Mouse (Mus musculus) layer of hippocampus, adult 2 months (tissue): ENCODE data around the gene Slc25a33. TPM values are rescaled to one million over a fixed set of nuclear protein-coding genes. Genes with fewer than 3 reads are reported as not detected.
"Not testable (repeated sequence)": the region's sequence is repeated elsewhere in the genome, so short reads cannot be mapped to it uniquely, and the experiment has no call there.

Experiments used
- DNase-seq, 2 experiments: peaks; one replicate each; pipeline ENCODE4 v3.0.0; 2022; ENCODE audit warnings: low spot score in 2 of 2
- H3K27ac ChIP-seq: fragments of 200-600 bp; 2 replicates; pipeline ENCODE4 v1.8.1; 2022
- H3K4me3 ChIP-seq: fragments of 200-600 bp; 2 replicates; pipeline ENCODE4 v1.8.1; 2022; ENCODE audit warnings: mild to moderate bottlenecking
- CTCF ChIP-seq: fragments of 200-600 bp; conservative IDR thresholded peaks from 2 replicates; pipeline ENCODE4 v1.8.1; 2022; ENCODE audit warnings: antibody characterized with exemption, mild to moderate bottlenecking, moderate library complexity
- long read RNA-seq, 2 experiments: library from polyadenylated mRNA; stranded (forward); transcript quantifications; one replicate each; pipeline ENCODE4 v2.0.0; 2021; ENCODE audit warnings: borderline mapping rate in 2 of 2
- total RNA-seq, 2 experiments: library from RNA; stranded (reverse); gene quantifications; 2 replicates each; pipeline ENCODE4 v1.2.3; 2021

Slc25a33 gene
- 10 to 100 TPM; 35.6 to 35.8 TPM for total RNA-seq
- long read RNA-seq, experiment 1, transcript Slc25a33-201 (7 exons, 1,887 nt), result major isoform, 37 of 38 reads
- long read RNA-seq, experiment 1, partial matches to known transcripts, result 1 of 38 reads
- long read RNA-seq, experiment 1, other reads (novel, unspliced or antisense), result 0 of 38 reads
- long read RNA-seq, experiment 2, transcript Slc25a33-201 (7 exons, 1,887 nt), result major isoform, 64 of 70 reads
- long read RNA-seq, experiment 2, partial matches to known transcripts, result 3 of 70 reads
- long read RNA-seq, experiment 2, other reads (novel, unspliced or antisense), result 3 of 70 reads

DNA sequence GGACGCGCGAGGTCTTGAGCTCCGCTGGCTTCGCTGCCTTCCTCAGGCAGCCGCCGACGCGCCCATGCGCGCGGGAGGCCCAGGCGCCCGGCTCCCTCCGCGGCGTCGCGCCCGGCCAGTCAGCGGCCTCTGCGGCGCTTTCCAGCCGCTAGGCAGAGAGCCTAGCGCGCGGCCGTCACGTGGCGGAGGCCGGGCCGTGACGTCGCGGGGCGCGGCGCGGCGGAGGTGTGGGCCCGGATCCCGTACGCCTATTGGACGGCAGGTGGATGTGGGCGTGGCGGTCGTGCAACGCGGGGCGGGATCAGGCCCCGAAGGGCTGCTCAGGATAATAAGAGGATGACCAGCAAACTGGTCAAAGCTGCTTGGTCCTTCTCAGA is at the start of gene Slc25a33:
Gene Slc25a33, minus strand, starts transcription at position 184 of the 377 bp plus-strand sequence.
- Histone ChIP-seq H3K27ac (peak within 1 kb of the TSS; percentile 96), H3K4me3 (peak within 1 kb of the TSS; percentile 76)
- TF ChIP-seq CTCF, result no peak
- peak; percentile 96 for DNase-seq

DNA sequence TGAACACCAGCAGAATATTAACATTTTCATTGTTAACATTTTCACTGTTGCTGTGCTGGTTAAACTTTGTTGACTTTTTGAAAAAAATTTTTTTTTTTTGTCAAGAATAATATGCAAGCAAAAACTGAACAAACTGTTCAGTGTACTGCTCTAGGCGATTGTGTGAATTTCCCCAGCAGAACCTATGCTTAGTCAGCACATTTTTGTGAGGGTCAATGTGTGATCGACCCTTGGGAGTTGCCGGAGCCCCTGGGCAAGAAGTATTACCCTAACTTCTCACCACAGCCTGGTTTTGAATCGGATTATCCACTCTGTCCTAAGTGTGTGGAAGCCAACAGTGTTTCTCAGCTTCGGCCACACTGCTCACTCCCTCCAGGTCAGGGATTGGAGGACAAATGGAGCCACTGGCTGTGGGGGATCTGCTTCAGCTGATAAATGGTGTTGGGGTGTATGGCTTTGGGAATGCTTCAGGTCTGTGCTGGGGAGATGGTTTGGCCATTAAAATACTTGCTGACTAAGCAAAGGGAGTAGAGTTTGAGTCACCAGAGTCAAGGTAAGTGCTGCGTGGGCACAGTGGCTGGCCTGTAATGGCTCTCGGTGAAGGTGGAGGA is 48.6 kb upstream of the Slc25a33 start:
- no peak overlapping the region for H3K27ac ChIP-seq
- TF ChIP-seq CTCF, result no peak
- no peak for DNase-seq
- no peak overlapping the region for H3K4me3 ChIP-seq

DNA sequence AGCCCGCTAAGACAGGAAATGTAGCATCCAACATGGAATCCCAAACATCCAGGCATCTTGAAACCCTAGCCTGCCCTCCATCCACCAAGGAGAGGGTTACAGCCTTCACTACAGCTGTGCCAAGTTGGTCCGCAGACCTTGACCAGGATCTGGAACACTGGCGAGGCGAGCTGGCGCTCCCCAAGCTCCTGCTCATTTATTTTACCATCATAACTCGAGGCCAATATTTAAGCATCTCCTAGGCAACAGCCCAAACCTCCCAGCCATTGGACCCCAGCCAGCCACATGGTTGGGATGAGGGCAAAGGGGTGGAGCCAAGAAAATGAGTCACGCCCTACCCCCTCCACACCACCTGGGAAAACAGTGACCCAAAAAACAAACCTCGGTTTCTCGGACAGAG is 48.0 kb upstream of the Slc25a33 start:
- TF ChIP-seq CTCF, result no peak
- DNase-seq, result peak in 1 of 2 experiments; percentile 53
- H3K27ac ChIP-seq, result no peak overlapping the region
- no peak overlapping the region for H3K4me3 ChIP-seq

DNA sequence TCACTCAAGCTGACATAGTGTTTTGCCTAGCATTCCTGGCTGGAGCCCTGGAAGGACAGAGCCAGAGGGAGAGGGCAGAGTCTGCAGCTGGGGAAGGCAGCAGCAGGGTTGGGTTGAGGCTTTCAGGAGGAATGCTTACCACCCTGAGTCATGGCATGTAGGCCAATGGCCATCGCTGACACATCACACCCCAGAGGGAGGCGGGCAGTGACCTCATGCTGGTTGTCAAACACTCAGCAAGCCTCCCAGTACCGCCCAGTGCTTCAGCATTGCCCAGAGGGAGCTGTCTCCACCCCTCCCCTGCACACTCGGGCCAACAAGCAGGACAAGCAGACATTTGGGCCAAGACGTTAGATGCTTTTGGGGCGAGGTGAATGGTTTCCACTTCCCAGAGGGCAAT is 46.5 kb upstream of the Slc25a33 start:
- Histone ChIP-seq H3K4me3 (no peak overlapping the region), H3K27ac (no peak overlapping the region)
- no peak for DNase-seq
- no peak for TF ChIP-seq CTCF

DNA sequence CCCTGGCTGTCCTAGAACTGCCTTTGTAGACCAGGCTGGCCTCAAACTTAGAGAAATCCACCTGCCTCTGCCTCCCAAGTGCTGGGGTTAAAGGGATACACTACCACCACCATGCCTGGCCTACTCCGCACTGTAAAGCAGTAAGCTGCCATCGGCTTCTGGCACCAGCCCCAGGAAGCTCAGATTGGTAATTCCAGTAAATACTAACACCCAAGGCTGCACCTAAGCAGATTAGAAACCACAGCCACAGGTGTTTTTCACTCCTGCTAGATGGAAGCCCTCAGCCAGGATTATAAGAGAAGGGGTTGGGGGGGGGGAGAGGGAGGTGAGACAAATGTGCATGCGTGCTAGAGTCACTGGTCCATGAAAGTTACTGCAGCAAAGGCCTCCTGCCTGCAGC is 45.1 kb upstream of the Slc25a33 start:
- Histone ChIP-seq H3K4me3 (no peak overlapping the region), H3K27ac (no peak overlapping the region)
- TF ChIP-seq CTCF, result no peak
- no peak for DNase-seq

DNA sequence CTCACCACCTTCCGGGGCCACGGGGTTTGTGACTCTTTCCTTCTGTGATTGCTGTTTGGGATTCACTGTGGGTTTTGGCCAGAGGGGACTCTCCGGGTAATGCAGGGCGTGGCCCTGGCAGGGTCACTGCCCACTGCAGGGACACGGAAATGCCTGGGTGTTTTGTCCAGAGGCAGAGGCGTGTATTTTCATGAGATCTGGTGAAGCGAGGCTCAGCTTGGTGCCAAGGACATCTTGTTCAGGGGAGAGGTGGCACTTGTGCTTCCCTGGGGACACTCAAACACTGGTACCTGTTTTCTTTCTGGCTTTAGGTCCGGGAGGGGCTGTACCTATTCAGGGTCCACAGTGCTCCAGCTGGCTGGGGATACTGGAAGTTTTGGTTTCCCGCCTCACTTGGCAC is 42.5 kb upstream of the Slc25a33 start:
- Histone ChIP-seq H3K4me3 (no peak overlapping the region), H3K27ac (no peak overlapping the region)
- DNase-seq, result no peak
- no peak for TF ChIP-seq CTCF

DNA sequence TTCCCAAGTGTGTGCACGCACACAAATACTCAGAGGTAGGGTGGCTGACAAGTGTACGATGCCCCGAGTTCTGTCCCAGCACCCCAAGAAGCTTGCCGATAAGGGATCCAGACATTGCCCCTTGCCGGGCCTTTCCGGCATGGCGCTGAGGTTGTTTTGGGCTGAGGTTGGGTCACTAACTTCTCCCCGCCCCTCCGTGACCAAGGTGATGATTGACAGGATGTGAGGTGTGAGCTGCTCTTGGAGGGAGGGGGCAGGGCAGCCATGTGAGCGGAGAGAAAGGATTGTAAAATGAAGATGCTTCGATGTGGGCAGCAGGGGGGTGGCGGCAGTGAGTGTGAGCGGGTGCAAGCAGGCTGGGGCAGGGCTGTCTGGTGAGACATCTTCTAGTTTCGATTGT is 41.5 kb upstream of the Slc25a33 start:
- no peak overlapping the region for H3K27ac ChIP-seq
- no peak for DNase-seq
- H3K4me3 ChIP-seq, result no peak overlapping the region
- TF ChIP-seq CTCF, result no peak

DNA sequence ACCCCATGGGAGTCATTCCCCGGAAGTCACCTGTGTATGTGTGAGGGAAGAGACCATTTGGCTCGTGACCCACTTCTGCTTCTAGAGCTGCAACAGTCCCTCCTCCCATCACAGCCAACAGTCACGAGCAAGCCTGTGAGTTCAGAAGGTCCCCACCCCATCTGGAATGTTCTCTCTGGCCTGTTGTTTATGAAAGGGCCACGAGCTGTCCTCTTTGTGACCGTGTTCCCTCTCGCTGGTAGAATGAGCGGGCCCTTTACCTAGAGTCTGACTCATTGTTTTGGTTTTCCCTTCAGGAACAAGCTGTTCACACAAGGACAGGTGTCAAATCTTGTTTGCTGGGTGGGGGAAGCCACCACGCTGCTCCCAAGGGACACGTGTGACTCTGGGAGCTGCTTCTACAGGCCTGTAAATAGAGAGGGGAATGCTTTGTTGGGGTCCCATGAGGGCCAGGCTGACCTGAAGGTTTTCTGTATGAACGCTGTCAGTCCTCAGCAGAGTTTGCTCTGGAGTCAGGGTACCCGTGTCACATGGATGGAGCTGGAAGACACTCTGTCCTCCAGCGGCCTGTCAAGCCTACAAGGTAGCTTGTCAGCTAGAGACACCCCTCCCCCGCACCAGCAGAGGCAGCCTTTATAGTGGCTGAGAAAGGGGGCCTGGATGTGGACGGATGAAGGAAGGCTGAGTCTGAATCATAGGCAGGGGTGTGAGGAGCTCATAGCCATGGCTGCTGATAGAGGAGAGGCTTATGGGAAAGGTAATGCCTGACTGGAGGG is 39.5 kb upstream of the Slc25a33 start:
- TF ChIP-seq CTCF, result no peak

DNA sequence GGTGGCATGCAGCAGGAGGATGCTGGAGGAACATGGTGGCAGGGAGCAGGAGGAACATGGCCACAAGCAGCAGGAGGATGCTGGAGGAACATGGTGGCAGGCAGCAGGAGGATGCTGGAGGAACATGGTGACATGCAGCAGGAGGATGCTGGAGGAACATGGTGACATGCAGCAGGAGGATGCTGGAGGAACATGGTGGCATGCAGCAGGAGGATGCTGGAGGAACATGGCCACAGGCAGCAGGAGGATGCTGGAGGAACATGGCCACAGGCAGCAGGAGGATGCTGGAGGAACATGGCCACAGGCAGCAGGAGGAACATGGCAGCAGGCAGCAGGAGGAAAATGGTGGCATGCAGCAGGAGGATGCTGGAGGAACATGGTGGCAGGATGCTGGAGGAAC is 36.3 kb upstream of the Slc25a33 start:
- not testable (repeated sequence) for H3K4me3 ChIP-seq, DNase-seq, H3K27ac ChIP-seq

More for the DNA sequence above, 39.5 kb upstream of the Slc25a33 start:
- Histone ChIP-seq H3K4me3 (no peak overlapping the region), H3K27ac (no peak overlapping the region)
- no peak for DNase-seq

DNA sequence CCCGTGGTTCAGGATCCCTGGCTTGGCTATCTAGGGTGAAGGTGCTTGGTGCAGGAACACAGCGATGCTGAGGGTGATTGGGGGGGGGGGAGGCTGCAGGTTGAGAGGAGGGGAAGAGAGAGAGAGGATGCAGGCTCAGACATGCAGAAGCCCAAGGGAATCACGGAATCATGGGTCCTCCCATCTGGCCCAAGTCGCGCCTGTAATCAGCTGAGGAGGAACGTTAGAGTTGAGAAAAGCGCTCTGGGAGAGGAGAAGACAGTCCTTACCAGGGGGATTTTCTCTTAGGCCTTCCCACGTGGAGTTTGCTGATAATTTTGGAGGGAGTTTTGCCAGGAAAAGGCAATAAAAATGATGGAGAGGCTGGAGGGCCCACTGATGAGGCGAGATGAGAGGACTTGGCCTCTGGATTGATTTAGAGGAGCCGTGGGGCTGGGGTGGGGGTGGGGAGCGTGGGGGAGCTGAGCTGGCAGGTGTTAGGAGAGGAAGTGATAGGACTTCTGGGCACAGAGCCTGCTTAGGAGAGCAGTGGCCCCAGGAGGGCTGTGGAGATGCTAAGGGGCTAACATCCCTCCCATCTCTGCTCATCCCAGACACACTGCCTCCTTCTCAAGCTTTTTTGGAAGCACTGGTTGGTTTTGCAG is 34.6 kb upstream of the Slc25a33 start:
- TF ChIP-seq CTCF, result no peak
- Histone ChIP-seq H3K27ac (no peak overlapping the region), H3K4me3 (no peak overlapping the region)
- no peak for DNase-seq

DNA sequence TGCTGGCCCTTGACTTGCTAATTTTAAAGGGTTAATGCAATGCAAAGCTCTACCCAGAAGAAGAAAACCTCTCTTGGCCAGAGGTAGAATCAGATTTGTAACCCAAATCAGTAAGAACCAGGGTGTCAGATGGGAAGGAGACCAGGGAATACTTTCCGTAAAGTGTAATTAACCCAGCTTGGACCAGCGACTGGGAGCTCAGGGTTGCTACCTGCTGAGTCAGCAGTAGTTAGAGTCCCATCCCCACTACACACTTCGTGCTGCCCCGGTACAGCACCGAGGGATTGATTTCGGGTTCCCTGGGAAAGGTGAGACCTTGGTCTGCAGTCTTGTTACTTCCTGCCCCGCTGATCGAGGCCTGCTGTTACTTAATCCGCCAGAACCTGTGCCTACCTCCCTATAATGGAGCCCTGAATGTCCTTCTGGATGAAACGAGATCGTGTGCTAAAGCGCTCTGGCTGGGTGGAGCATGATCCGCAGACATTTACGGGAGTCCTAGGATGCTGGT is 34.0 kb upstream of the Slc25a33 start:
- H3K4me3 ChIP-seq, result no peak overlapping the region
- no peak overlapping the region for H3K27ac ChIP-seq
- TF ChIP-seq CTCF, result no peak
- no peak for DNase-seq

DNA sequence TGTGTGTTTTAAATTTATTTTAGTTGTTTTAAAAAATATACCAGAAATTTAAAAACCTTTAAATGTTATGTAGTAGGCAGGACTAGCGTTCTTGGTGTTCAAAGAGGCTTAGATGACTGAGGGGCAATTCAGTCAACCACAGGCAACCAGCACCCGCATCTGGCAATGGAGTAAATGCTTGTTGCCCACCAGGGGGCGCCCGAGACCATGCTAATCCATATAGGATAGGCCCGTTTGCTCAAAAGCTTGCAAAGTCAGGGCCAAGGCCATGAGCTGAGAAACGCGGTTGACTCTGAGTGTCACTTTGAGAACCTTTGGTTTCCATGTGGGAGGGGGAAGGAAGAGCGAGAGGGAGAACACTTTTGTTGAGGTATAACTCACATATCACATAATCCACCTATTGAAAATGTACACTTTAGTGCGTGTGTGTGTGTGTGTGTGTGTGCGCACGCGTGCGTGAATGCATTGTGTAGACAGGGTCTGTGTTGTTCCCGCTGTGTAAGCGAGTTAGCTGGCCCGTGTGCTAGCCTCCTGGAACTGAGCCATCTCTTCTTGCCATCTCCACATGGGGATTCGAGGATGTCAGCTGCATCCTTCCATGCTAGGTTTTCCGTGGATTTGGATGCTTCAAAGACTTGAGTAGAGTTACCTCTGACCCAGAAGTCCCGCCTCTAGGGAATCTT is 32.8 kb upstream of the Slc25a33 start:
- H3K4me3 ChIP-seq, result no peak overlapping the region
- peak; percentile 82 to 96 for DNase-seq
- peak; percentile 92 for TF ChIP-seq CTCF
- no peak overlapping the region for H3K27ac ChIP-seq
